Comparison of ENCODE assay signal across 7 mouse cellular contexts in the genomic region with DNA sequence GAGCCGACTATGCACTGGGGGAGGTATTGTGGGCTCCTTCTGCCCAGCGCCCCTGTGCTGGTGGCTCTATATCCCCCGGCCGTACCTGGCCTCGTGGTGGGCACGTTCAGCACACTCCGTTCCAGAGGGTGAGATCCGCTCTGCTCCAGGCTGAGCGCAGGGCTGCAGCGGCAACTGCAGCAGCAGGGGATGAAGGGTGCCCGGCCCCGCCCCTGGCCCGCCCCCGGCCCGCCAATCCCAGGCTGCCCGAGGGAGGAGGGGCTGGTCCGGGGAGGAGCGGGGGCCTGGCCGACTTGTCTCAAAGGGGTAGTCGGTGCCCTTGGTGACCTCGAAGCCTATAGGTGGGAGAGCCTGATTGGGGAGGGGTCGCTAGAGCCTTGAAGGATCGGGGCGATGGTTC. TPM values are rescaled to one million over a fixed set of nuclear protein-coding genes. Genes with fewer than 3 reads are reported as not detected.
DNase-seq lines count a peak whose midpoint lies in the region; ATAC-seq and TF ChIP-seq lines count a peak whose summit lies in the region.

No protein-coding gene starts in this region.

- H3K79me2 ChIP-seq in liver, adult 2 months (ENCODE audit: control insufficient read depth, insufficient read depth, low read length), result peaks cover 35% of the 10 kb centered on the region

- TF ChIP-seq POLR2A in ES-Bruce4 (IDR thresholded peaks at IDR 0.05; ENCODE audit: insufficient read depth, low read length), result peak; percentile 85
- TF ChIP-seq POLR2A in liver, adult 2 months (IDR thresholded peaks at IDR 0.05; ENCODE audit: extremely low read depth, insufficient read depth, low read length), result peak; percentile 99

- H3K36me3 ChIP-seq in ES-Bruce4 (ENCODE audit: control insufficient read depth, insufficient read depth, low read length, poor library complexity, severe bottlenecking), result no peaks in the 10 kb centered on the region
- no peaks in the 10 kb centered on the region for H3K36me3 ChIP-seq in hindbrain, embryonic 14.5 days (replicated peaks; ENCODE audit: control insufficient read depth, insufficient read depth)
- peaks cover 11% of the 10 kb centered on the region; the same call in 1 of the 2 replicates for H3K36me3 ChIP-seq in liver, adult 2 months (ENCODE audit: control insufficient read depth, insufficient read depth, low read length)
- no peaks in the 10 kb centered on the region for H3K36me3 ChIP-seq in neural tube, embryonic 12.5 days

- 0 out of 2 replicates have a peak, but pooled peaks have one; percentile 33 for TF ChIP-seq EP300 in ES-Bruce4 (IDR thresholded peaks at IDR 0.05; ENCODE audit: insufficient read depth, low read depth, low read length)

- H3K9me3 ChIP-seq in ES-Bruce4 (replicated peaks; ENCODE audit: control insufficient read depth, insufficient read depth, low read length, poor library complexity, severe bottlenecking), result no peaks in the 10 kb centered on the region
- H3K9me3 ChIP-seq in hindbrain, embryonic 14.5 days (ENCODE audit: control insufficient read depth, low read length), result no peaks in the 10 kb centered on the region
- H3K9me3 ChIP-seq in neural tube, embryonic 12.5 days, result no peaks in the 10 kb centered on the region

- DNase-seq in ZHBTc4 (ENCODE audit: low read depth, low spot score), result peak; percentile 84
- peak; percentile 48 to 63 for DNase-seq in gastrocnemius, adult 8-10 months (ENCODE audit: low spot score in 2 of 2)
- peak; percentile 49 for DNase-seq in hindbrain, embryonic 14.5 days (ENCODE audit: low spot score)
- peak; percentile 81 for DNase-seq in liver, adult 2 months (ENCODE audit: extremely low read depth, low read depth, low spot score)
- DNase-seq in urinary bladder, adult 2 months (ENCODE audit: low spot score), result no peak

- peaks cover 4% of the 10 kb centered on the region for H3K4me1 ChIP-seq in ES-Bruce4 (ENCODE audit: control insufficient read depth, insufficient read depth, low read length)
- peaks cover 27% of the 10 kb centered on the region for H3K4me1 ChIP-seq in hindbrain, embryonic 14.5 days (replicated peaks; ENCODE audit: control insufficient read depth, insufficient read depth, low read length)
- peaks cover 39% of the 10 kb centered on the region for H3K4me1 ChIP-seq in liver, adult 2 months (ENCODE audit: control insufficient read depth, insufficient read depth, low read length)
- H3K4me1 ChIP-seq in neural tube, embryonic 12.5 days, result peaks cover 31% of the 10 kb centered on the region

- no peak overlapping the region for H3K27ac ChIP-seq in ES-Bruce4 (ENCODE audit: insufficient read depth, low read length)
- H3K27ac ChIP-seq in hindbrain, embryonic 14.5 days, result peak overlapping the region; percentile 34; the same call in 1 of the 2 replicates
- peak overlapping the region; percentile 97 for H3K27ac ChIP-seq in liver, adult 2 months (replicated peaks; ENCODE audit: insufficient read depth, low read depth, low read length)
- H3K27ac ChIP-seq in neural tube, embryonic 12.5 days, result no peak overlapping the region

- WGBS in hindbrain, embryonic 14.5 days, result under 1% methylated on average over 22 of the region's 24 CpGs
- WGBS in liver, adult 2 months, result 1% methylated on average over 24 of the region's 24 CpGs
- WGBS in neural tube, embryonic 12.5 days, result under 1% methylated on average over 24 of the region's 24 CpGs

- H3K4me3 ChIP-seq in ES-Bruce4 (ENCODE audit: low read depth, low read length), result peak overlapping the region; percentile 87
- peak overlapping the region; percentile 38 for H3K4me3 ChIP-seq in hindbrain, embryonic 14.5 days (replicated peaks; ENCODE audit: low read length)
- H3K4me3 ChIP-seq in liver, adult 2 months (ENCODE audit: insufficient read depth, low read depth, low read length), result peak overlapping the region; percentile 92
- H3K4me3 ChIP-seq in neural tube, embryonic 12.5 days, result peak overlapping the region; percentile 39

- H3K4me2 ChIP-seq in hindbrain, embryonic 14.5 days (replicated peaks), result peak overlapping the region; percentile 62
- H3K4me2 ChIP-seq in neural tube, embryonic 12.5 days (replicated peaks), result peak overlapping the region; percentile 87

- peak overlapping the region; percentile 32 for H3K9ac ChIP-seq in ES-Bruce4 (ENCODE audit: low read depth, poor library complexity, severe bottlenecking)
- H3K9ac ChIP-seq in hindbrain, embryonic 14.5 days, result peak overlapping the region; percentile 43
- H3K9ac ChIP-seq in liver, adult 2 months (ENCODE audit: low read depth, low read length), result peak overlapping the region; percentile 94
- peak overlapping the region; percentile 61 for H3K9ac ChIP-seq in neural tube, embryonic 12.5 days

- TF ChIP-seq CTCF in ES-Bruce4 (IDR thresholded peaks at IDR 0.05; ENCODE audit: low read depth, low read length), result no peak
- TF ChIP-seq CTCF in liver, adult 2 months (IDR thresholded peaks at IDR 0.05; ENCODE audit: low read depth, low read length), result no peak

- peak; percentile 67 for ATAC-seq in hindbrain, embryonic 14.5 days (ENCODE audit: low FRiP score)
- peak; percentile 83 for ATAC-seq in neural tube, embryonic 12.5 days (ENCODE audit: low FRiP score, low read depth)

- H3K27me3 ChIP-seq in ES-Bruce4 (ENCODE audit: control insufficient read depth, insufficient read depth, low read length, poor library complexity, severe bottlenecking), result no peaks in the 10 kb centered on the region
- peaks cover 16% of the 10 kb centered on the region for H3K27me3 ChIP-seq in hindbrain, embryonic 14.5 days (ENCODE audit: control insufficient read depth, insufficient read depth, low read length)
- H3K27me3 ChIP-seq in liver, adult 2 months (ENCODE audit: control insufficient read depth, insufficient read depth, low read length), result no peaks in the 10 kb centered on the region
- peaks cover 27% of the 10 kb centered on the region for H3K27me3 ChIP-seq in neural tube, embryonic 12.5 days (replicated peaks)

RNA-seq across cellular contexts. Expression of a gene that starts 2.1 kb away (rescaled TPM):
- 8.1 and 13.3 TPM in 2 replicates for polyA plus RNA-seq in ES-Bruce4 (2011; ENCODE audit: insufficient read depth, insufficient read length, low read depth, missing spikeins)
- total RNA-seq in gastrocnemius, adult 8-10 months (2022), result 10 to 100 TPM; 37.4 to 49.3 (median 45.9) TPM
- polyA plus RNA-seq in hindbrain, embryonic 14.5 days (2014; fragmentation: Nextera tagmentation; extraction: Ambion mirVana), result 48.3 and 48.5 TPM in 2 replicates
- total RNA-seq in liver, adult 2 months (2014; rRNA removed), result 982 and 1,378 TPM in 2 replicates
- 3,567 and 4,585 TPM in 2 replicates for polyA plus RNA-seq in liver, adult 2 months (2012; rRNA removed)
- polyA plus RNA-seq in neural tube, embryonic 12.5 days (2016; fragmentation: Nextera tagmentation; extraction: Ambion mirVana), result 12.8 and 14.1 TPM in 2 replicates
- 0.44 and 0.45 TPM in 2 replicates for polyA plus RNA-seq in urinary bladder, adult 2 months (2012; rRNA removed)

RNA-seq across cellular contexts. Expression of a gene that starts 12.3 kb away (rescaled TPM):
- polyA plus RNA-seq in ES-Bruce4 (2011; ENCODE audit: insufficient read depth, insufficient read length, low read depth, missing spikeins), result 1.5 TPM in 1 of 2 replicates, not detected in the other
- not detected for total RNA-seq in gastrocnemius, adult 8-10 months (2022)
- polyA plus RNA-seq in hindbrain, embryonic 14.5 days (2014; fragmentation: Nextera tagmentation; extraction: Ambion mirVana), result 1.3 TPM in 2 replicates
- 3.2 and 6.3 TPM in 2 replicates for total RNA-seq in liver, adult 2 months (2014; rRNA removed)
- 5.5 and 7.1 TPM in 2 replicates for polyA plus RNA-seq in liver, adult 2 months (2012; rRNA removed)
- 1.3 and 2.3 TPM in 2 replicates for polyA plus RNA-seq in neural tube, embryonic 12.5 days (2016; fragmentation: Nextera tagmentation; extraction: Ambion mirVana)
- 0.06 TPM in 1 of 2 replicates, not detected in the other for polyA plus RNA-seq in urinary bladder, adult 2 months (2012; rRNA removed)

RNA-seq across cellular contexts. Expression of a gene that starts 32.1 kb away (rescaled TPM):
- 266 and 284 TPM in 2 replicates for polyA plus RNA-seq in ES-Bruce4 (2011; ENCODE audit: insufficient read depth, insufficient read length, low read depth, missing spikeins)
- total RNA-seq in gastrocnemius, adult 8-10 months (2022), result 10 to 100 TPM; 62.4 to 78.5 (median 71.2) TPM
- polyA plus RNA-seq in hindbrain, embryonic 14.5 days (2014; fragmentation: Nextera tagmentation; extraction: Ambion mirVana), result 282 and 291 TPM in 2 replicates
- total RNA-seq in liver, adult 2 months (2014; rRNA removed), result 31.6 and 44.8 TPM in 2 replicates
- polyA plus RNA-seq in liver, adult 2 months (2012; rRNA removed), result 117 and 122 TPM in 2 replicates
- polyA plus RNA-seq in neural tube, embryonic 12.5 days (2016; fragmentation: Nextera tagmentation; extraction: Ambion mirVana), result 465 and 488 TPM in 2 replicates
- 449 and 465 TPM in 2 replicates for polyA plus RNA-seq in urinary bladder, adult 2 months (2012; rRNA removed)

RNA-seq across cellular contexts. Expression of a gene that starts 43.1 kb away (rescaled TPM):
- 12.3 and 19.0 TPM in 2 replicates for polyA plus RNA-seq in ES-Bruce4 (2011; ENCODE audit: insufficient read depth, insufficient read length, low read depth, missing spikeins)
- total RNA-seq in gastrocnemius, adult 8-10 months (2022), result 1 to 10 TPM; 3.3 to 4.6 (median 4.3) TPM
- polyA plus RNA-seq in hindbrain, embryonic 14.5 days (2014; fragmentation: Nextera tagmentation; extraction: Ambion mirVana), result 17.5 and 17.7 TPM in 2 replicates
- 3.5 and 4.6 TPM in 2 replicates for total RNA-seq in liver, adult 2 months (2014; rRNA removed)
- 6.7 and 8.9 TPM in 2 replicates for polyA plus RNA-seq in liver, adult 2 months (2012; rRNA removed)
- polyA plus RNA-seq in neural tube, embryonic 12.5 days (2016; fragmentation: Nextera tagmentation; extraction: Ambion mirVana), result 21.4 and 21.5 TPM in 2 replicates
- polyA plus RNA-seq in urinary bladder, adult 2 months (2012; rRNA removed), result 110 and 111 TPM in 2 replicates

RNA-seq across cellular contexts. Expression of a gene that starts 58.2 kb away (rescaled TPM):
- 15.4 and 16.5 TPM in 2 replicates for polyA plus RNA-seq in ES-Bruce4 (2011; ENCODE audit: insufficient read depth, insufficient read length, low read depth, missing spikeins)
- 10 to 100 TPM in 2 of 4 experiments, 1 to 10 TPM in 2; 8.7 to 12.4 (median 10.1) TPM for total RNA-seq in gastrocnemius, adult 8-10 months (2022)
- 4.2 and 4.5 TPM in 2 replicates for polyA plus RNA-seq in hindbrain, embryonic 14.5 days (2014; fragmentation: Nextera tagmentation; extraction: Ambion mirVana)
- 0.13 and 0.37 TPM in 2 replicates for total RNA-seq in liver, adult 2 months (2014; rRNA removed)
- 0.68 and 0.83 TPM in 2 replicates for polyA plus RNA-seq in liver, adult 2 months (2012; rRNA removed)
- 4.7 and 4.8 TPM in 2 replicates for polyA plus RNA-seq in neural tube, embryonic 12.5 days (2016; fragmentation: Nextera tagmentation; extraction: Ambion mirVana)
- polyA plus RNA-seq in urinary bladder, adult 2 months (2012; rRNA removed), result 57.1 and 71.0 TPM in 2 replicates

Comparison
In these comparisons a context has a peak if more than half of its experiments do, and no peak if none do; other contexts are left out.
1. H3K27ac ChIP-seq: peak in hindbrain, embryonic 14.5 days (single experiment) and liver, adult 2 months (single experiment); none in ES-Bruce4 (single experiment) and neural tube, embryonic 12.5 days (single experiment).
2. H3K4me3 ChIP-seq: peak in every context shown above with its lines; median percentile 92 in liver, adult 2 months; 87 in ES-Bruce4; 39 in neural tube, embryonic 12.5 days; 38 in hindbrain, embryonic 14.5 days.
3. H3K9ac ChIP-seq: peak in every context shown above with its lines; median percentile 94 in liver, adult 2 months; 61 in neural tube, embryonic 12.5 days; 43 in hindbrain, embryonic 14.5 days; 32 in ES-Bruce4.
4. RNA of a gene that starts 2.1 kb away (polyA plus RNA-seq): 3,567 to 4,585 TPM in liver, adult 2 months; 48.3 to 48.5 TPM in hindbrain, embryonic 14.5 days, 12.8 to 14.1 TPM in neural tube, embryonic 12.5 days, 8.1 to 13.3 TPM in ES-Bruce4 and 0.44 to 0.45 TPM in urinary bladder, adult 2 months; every median in the first group is over 10 times any median in the second.